Mouse (Mus musculus) ovary, adult 18-20 months (tissue): ENCODE measurements around the gene Xbp1.

Experiments used
- DNase-seq: peaks from one replicate; pipeline ENCODE4 v3.0.0; 2022; ENCODE audit warnings: low spot score, mixed read lengths

The Xbp1 gene

DNA sequence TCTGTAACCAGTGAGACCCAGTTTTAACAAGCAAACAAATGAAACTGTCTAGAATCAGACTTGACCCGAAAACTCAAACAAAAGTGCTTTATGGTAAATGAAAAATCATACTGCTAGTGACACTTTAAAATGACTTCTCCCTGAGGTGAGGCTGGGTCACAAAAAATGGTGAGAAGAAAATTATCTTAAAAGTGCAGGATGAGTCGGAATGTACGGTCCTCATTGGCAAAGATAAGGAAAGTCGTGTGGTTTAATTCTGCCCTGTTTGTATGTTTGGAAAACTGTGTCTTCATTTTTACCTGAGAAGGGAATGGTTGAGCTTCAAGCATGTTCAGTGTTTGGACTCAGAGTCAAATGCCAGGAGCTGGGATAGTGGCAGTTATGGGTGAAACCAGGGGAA lies 51.4 kb downstream of the Xbp1 start:
- no peak for DNase-seq

GRCm38 (mm10) chr11:5573821-5574220 lies 53.4 kb downstream of the Xbp1 start:
- DNase-seq: no peak

DNA sequence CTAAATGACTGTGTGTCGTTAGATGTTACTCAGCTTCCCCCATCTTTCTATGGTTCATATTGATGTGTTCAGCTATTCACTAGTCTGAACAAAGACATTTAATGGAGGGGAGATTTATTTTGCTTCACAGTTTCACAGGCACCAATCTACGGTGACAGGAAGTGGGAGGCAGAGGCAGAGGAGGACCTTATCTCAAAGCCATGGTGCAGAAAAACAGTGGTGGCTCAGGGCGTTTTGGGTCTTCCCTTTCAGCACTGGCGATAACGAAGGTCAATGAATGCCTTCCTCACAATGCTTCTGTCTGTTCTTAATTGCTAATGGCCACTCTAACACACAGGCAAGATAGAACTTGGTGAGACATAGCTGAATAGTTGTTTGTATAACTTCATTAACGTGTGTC lies 54.6 kb downstream of the Xbp1 start:
- DNase-seq: no peak
